Mouse (Mus musculus) left cerebral cortex, adult 2 months (tissue): ENCODE measurements around the gene Aox4. TPM values are rescaled to one million over a fixed set of nuclear protein-coding genes. Genes with fewer than 3 reads are reported as not detected.

Source experiments
- DNase-seq, 2 experiments: peaks; one replicate each; pipeline ENCODE4 v3.0.0; 2021 to 2022; ENCODE audit warnings: low spot score in 2 of 2, mixed read lengths in 1 of 2; ENCODE audit errors: extremely low spot score in 1 of 2
- H3K27ac ChIP-seq: fragments of 200-600 bp; 2 replicates; pipeline ENCODE4 v1.8.1; 2022
- H3K4me3 ChIP-seq: fragments of 200-600 bp; 2 replicates; pipeline ENCODE4 v1.8.1; 2022
- CTCF ChIP-seq: fragments of 200-600 bp; IDR thresholded peaks from 2 replicates; pipeline ENCODE4 v1.8.1; 2022; ENCODE audit warnings: antibody characterized with exemption, mild to moderate bottlenecking, moderate library complexity
- intact Hi-C: fragments of 180-260 bp; cut with DNase I; formaldehyde crosslinking; loops from one replicate; pipeline ENCODE4 v1.15.1; 2025
- long read RNA-seq, 2 experiments: library from polyadenylated mRNA; stranded (forward); transcript quantifications; one replicate each; pipeline ENCODE4 v2.0.0; 2021; ENCODE audit warnings: borderline mapping rate in 2 of 2
- total RNA-seq, 2 experiments: library from RNA; stranded (reverse); gene quantifications; 2 replicates each; pipeline ENCODE4 v1.2.3; 2021

Gene Aox4
- total RNA-seq, result 1 to 10 TPM; 4.0 to 5.9 TPM
- long read RNA-seq, experiment 1, full-length matches to known transcripts, result 5 of 7 reads
- long read RNA-seq, experiment 1, partial matches to known transcripts, result 2 of 7 reads
- long read RNA-seq, experiment 1, other reads (novel, unspliced or antisense), result 0 of 7 reads
- long read RNA-seq, experiment 2, full-length matches to known transcripts, result 3 of 6 reads
- long read RNA-seq, experiment 2, partial matches to known transcripts, result 1 of 6 reads
- long read RNA-seq, experiment 2, other reads (novel, unspliced or antisense), result 2 of 6 reads

DNA sequence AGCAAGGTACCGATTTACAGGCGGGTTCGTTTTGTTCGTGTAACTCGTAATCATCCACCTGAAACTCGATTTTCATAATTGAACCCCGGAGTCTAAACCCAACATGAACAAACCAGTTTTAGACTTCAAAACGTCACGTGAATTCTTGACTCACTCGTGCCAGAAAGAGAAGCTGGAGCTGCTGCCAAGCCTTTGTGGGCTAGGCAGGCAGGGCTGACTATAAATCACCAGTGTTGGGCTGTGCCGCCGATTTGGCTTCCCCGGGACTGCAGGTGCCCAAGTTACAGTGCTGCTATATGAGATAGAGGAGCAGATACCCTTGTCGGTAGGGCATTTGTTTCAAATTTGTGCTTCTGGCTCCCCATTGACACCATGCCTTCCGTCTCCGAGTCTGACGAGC, at the start of gene Aox4:
Aox4 (plus strand) TSS at position 195 of the 400 bp plus-strand sequence.
- peak; percentile 23 to 47 for DNase-seq
- H3K4me3 ChIP-seq, result peak within 1 kb of the TSS; percentile 41
- no peak for TF ChIP-seq CTCF
- peak within 1 kb of the TSS; percentile 38; the same call in 1 of the 2 replicates for H3K27ac ChIP-seq
- intact Hi-C loops, result no loop called here

DNA sequence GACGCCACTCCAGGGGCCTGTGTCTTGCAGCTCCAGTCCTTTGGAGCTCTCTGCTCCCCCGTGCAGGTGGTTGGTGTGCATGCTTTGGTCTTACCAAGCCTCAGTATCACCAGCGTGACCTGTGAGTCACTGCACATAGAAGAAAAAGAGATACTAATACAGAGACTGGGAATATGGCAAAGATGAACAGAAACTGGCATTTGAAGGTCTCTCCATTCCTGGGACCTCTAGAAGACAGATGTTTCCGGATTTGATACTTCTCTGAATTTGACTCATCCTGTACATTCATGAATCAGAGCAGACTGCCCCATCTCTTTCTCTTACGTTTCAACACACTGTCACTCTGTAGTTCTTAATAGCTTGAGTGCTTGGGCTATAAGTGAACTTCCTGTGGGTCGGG, 40.3 kb upstream of the Aox4 start:
- TF ChIP-seq CTCF, result no peak
- Histone ChIP-seq H3K27ac (no peak overlapping the region), H3K4me3 (no peak overlapping the region)
- intact Hi-C loops, result no loop called here
- DNase-seq, result no peak

DNA sequence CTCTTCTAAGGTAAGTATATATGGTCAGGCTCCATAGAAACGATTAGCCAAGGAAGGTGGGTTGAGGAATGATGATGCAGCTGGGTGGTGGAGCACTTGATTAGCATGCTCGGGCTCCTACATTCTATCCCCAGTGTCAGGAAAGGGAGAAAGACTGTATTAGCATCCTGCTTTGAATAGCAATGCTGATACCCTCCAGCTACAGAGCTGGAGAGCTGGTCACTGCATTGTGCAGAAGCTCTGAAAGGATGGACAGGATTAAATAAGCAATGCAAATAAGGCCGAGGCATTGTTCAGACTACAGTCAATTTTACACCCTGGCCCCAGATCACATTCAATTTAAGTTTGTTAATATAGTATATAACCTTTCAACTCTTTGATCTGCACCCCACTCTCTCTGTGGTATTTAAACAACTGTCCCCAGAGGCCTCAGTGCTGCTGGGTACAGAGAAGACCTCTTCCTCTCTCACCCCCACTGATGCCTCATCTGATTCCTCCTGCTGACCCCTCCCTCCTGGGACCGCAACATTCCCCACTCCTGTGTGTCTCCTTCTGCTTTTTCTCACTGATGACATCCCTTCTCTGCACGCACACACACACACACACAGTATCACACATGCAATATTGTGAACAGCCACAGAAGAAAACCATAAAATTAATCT, 21.6 kb upstream of the Aox4 start:
- TF ChIP-seq CTCF, result no peak
- Histone ChIP-seq H3K27ac (no peak overlapping the region), H3K4me3 (no peak overlapping the region)
- DNase-seq, result no peak
- intact Hi-C loops, result no loop called here

- intact Hi-C loops, result no loop called here
- DNase-seq, result no peak
- no peak overlapping the region for H3K27ac ChIP-seq
- H3K4me3 ChIP-seq, result no peak overlapping the region
- no peak for TF ChIP-seq CTCF
Measured at GRCm38 (mm10) chr1:58194317-58194716, 15.9 kb upstream of the Aox4 start.

DNA sequence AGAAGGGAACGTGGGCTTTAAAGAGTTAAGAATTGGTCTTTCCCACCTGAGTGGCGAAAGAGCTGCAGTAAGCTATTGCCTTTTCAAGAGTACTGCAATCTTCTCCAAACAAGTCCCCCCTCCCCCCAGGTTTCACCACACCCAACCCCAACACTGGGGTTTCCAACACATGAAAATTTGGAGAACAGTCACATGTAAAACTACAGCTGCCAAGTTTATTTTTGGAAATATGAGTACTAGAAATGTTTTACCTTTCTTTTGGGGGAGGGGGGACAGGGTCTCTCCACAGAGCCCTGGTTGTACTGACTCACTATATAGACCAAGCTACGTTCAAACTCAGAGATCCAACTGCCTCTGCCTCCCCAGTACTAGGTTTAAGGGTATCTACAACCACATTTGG, 15.2 kb upstream of the Aox4 start:
- DNase-seq, result no peak
- intact Hi-C loops, result no loop called here
- no peak overlapping the region for H3K27ac ChIP-seq
- no peak for TF ChIP-seq CTCF
- no peak overlapping the region for H3K4me3 ChIP-seq

GRCm38 (mm10) chr1:58195541-58195940, 14.7 kb upstream of the Aox4 start:
- no peak overlapping the region for H3K27ac ChIP-seq
- no peak for DNase-seq
- intact Hi-C loops, result no loop called here
- H3K4me3 ChIP-seq, result no peak overlapping the region
- no peak for TF ChIP-seq CTCF

- no peak for DNase-seq
- TF ChIP-seq CTCF, result no peak
- Histone ChIP-seq H3K27ac (no peak overlapping the region), H3K4me3 (no peak overlapping the region)
- intact Hi-C loops, result no loop called here
Measured at GRCm38 (mm10) chr1:58197023-58197422, 13.2 kb upstream of the Aox4 start.

- no peak for TF ChIP-seq CTCF
- Histone ChIP-seq H3K4me3 (no peak overlapping the region), H3K27ac (no peak overlapping the region)
- no peak for DNase-seq
- intact Hi-C loops, result no loop called here
Measured at GRCm38 (mm10) chr1:58198386-58198785, 11.8 kb upstream of the Aox4 start.

DNA sequence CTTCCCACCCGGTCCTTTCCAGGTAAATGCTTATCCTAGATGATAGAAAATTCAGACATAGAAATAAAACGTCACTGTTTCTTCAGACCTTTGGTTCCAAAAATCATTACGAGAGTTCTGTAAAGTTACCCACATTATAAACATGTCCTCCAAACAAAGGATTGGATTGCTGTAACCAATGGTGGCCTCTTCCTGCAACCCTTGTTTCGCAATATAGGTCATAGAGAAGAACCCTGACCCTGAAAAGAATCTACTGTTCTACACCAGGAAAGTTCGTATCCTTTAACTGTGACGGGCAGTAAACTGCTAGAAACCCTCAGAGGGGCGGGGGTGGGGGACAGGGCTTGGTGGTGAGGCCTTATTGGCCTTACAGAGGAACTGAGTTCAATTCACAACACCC, 2.6 kb downstream of the Aox4 start:
- no peak for DNase-seq
- intact Hi-C loops, result no loop called here
- no peak for TF ChIP-seq CTCF
- H3K27ac ChIP-seq, result no peak overlapping the region
- H3K4me3 ChIP-seq, result no peak overlapping the region

- no peak overlapping the region for H3K27ac ChIP-seq
- intact Hi-C loops, result no loop called here
- no peak for TF ChIP-seq CTCF
- no peak for DNase-seq
- no peak overlapping the region for H3K4me3 ChIP-seq
Measured at GRCm38 (mm10) chr1:58213838-58214237, 3.6 kb downstream of the Aox4 start.

GRCm38 (mm10) chr1:58215353-58215752, 5.2 kb downstream of the Aox4 start:
- Histone ChIP-seq H3K4me3 (no peak overlapping the region), H3K27ac (no peak overlapping the region)
- DNase-seq, result no peak
- intact Hi-C loops, result no loop called here
- TF ChIP-seq CTCF, result no peak

DNA sequence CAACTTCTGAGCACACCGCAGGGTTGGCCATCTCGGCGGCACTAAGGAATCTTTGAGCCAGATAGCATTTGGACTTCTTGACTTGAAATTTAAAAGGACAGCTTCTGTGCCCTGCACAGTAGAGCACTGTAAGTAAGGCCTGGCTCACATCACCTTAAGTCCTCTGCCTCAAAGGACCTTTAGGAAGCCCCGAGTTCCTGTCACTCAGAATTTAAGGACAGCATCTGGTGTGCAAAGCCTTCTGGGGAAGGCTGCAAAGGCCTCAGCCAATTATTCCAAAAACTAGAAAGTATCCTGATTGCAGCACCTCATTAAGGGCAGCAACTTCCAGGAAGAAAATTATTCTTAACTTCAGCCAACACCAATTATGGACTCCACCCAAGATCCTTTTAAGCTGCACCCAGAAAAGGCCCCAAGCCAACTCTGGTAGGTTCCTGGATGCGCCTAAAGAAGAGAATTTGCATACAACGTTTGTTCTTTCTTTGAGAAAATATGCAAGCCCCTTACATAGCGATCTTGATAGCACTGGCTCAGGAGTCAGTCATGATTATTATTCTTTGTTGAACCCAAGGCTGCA, 5.8 kb downstream of the Aox4 start:
- no peak for TF ChIP-seq CTCF
- Histone ChIP-seq H3K4me3 (no peak overlapping the region), H3K27ac (no peak overlapping the region)
- DNase-seq, result no peak
- intact Hi-C loops, result no loop called here

GRCm38 (mm10) chr1:58221070-58221469, 10.9 kb downstream of the Aox4 start:
- no peak for DNase-seq
- intact Hi-C loops, result no loop called here
- Histone ChIP-seq H3K27ac (no peak overlapping the region), H3K4me3 (no peak overlapping the region)
- TF ChIP-seq CTCF, result no peak
